Mouse (Mus musculus) neural tube, embryonic 15.5 days (tissue): Measurements from ENCODE around the gene Hsp90b1. TPM values are rescaled to one million over a fixed set of nuclear protein-coding genes. Genes with fewer than 3 reads are reported as not detected.

Experiments
- microRNA-seq: library from miRNA; unstranded; fragments of <30 nt; microRNA quantifications from one replicate; pipeline ENCODE4, GENCODE M21; 2017
- polyA plus RNA-seq: library from polyadenylated mRNA; unstranded; fragments of >200 nt; fragmentation: Nextera tagmentation; extraction: Ambion mirVana; gene quantifications from 2 replicates; pipeline ENCODE4 v1.2.1, GENCODE M21; 2015

Hsp90b1 gene
- polyA plus RNA-seq, 1 experiment from 2014 or later: 337 TPM

Small RNA genes within 50 kb of the gene (microRNA-seq; reads per million reads assigned to microRNA genes)
- 1.7 reads per million, percentile 2 among the genes with 10 or more reads in this experiment for gene Gm25745

Other genes with a start within 250 kb of the Hsp90b1 start
- 24.4 and 29.0 TPM in 2 replicates for gene Syn3, start 206.6 kb downstream of the Hsp90b1 start, polyA plus RNA-seq
- gene Ttc41, start 302 bp upstream of the Hsp90b1 start, polyA plus RNA-seq: 2.2 and 2.3 TPM in 2 replicates
- gene Gm49358, start 58.5 kb upstream of the Hsp90b1 start, polyA plus RNA-seq: not detected in 2 replicates
- 8.0 and 9.9 TPM in 2 replicates for gene Nt5dc3, start 73.5 kb upstream of the Hsp90b1 start, polyA plus RNA-seq